In the genomic region with DNA sequence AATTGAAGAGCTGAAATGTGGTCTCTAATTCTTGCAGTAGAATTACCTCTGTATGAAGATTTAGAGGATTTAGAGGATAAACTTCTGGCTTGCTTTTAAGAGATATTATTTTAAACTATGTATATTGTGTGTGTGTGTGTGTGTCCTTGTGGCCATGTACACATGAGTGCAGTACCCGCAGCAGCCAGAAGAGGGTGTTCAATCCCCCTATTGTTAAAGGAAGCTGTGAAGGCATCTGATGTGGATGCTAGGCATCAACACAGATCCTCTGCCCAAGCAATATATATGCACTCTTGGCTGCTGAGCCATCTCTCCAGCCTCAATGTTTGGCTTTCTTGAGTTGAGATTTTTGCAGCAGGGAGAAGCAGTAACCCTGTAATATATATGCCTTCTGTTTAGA, we compare ENCODE assay signal across 11 mouse cellular contexts.
A peak's percentile ranks its signal among the peaks of the same experiment; 100 is the strongest.
DNase-seq lines count a peak whose midpoint lies in the region; ATAC-seq and TF ChIP-seq lines count a peak whose summit lies in the region.
"Had no signal": no experiment of that assay in that cellular context is flagged by ENCODE, and none has a peak within 500 bp of the region (broad histone marks: within the 10 kb centered on the region; RNA-seq: fewer than 3 reads in every experiment).

No protein-coding gene starts in this region.

- peak; percentile 46 for TF ChIP-seq CTCF in heart, adult 2 months (IDR thresholded peaks at IDR 0.05)

- no peak overlapping the region for H3K9ac ChIP-seq in heart, adult 2 months (ENCODE audit: low read depth, low read length)
- no peak overlapping the region for H3K9ac ChIP-seq in heart, embryonic 12.5 days
- H3K9ac ChIP-seq in neural tube, embryonic 15.5 days (replicated peaks) = no peak overlapping the region
- H3K9ac ChIP-seq: midbrain, embryonic 12.5 days had no signal

- H3K79me2 ChIP-seq in heart, adult 2 months (replicated peaks; ENCODE audit: control insufficient read depth, insufficient read depth, low read length) = no peaks in the 10 kb centered on the region; the same call in 1 of the 2 replicates

- H3K36me3 ChIP-seq in heart, adult 2 months (ENCODE audit: control insufficient read depth, insufficient read depth, low read length) = no peaks in the 10 kb centered on the region
- no peaks in the 10 kb centered on the region for H3K36me3 ChIP-seq in heart, embryonic 12.5 days
- 0 out of 2 replicates have a peak, but pooled peaks cover 4% of the 10 kb centered on the region for H3K36me3 ChIP-seq in neural tube, embryonic 15.5 days
- H3K36me3 ChIP-seq: midbrain, embryonic 12.5 days had no signal

- H3K4me1 ChIP-seq in heart, adult 2 months (ENCODE audit: control insufficient read depth, insufficient read depth, low read length) = no peaks in the 10 kb centered on the region
- no peaks in the 10 kb centered on the region for H3K4me1 ChIP-seq in heart, embryonic 12.5 days (replicated peaks)
- no peaks in the 10 kb centered on the region for H3K4me1 ChIP-seq in neural tube, embryonic 15.5 days

- no peak for TF ChIP-seq POLR2A in heart, adult 2 months (IDR thresholded peaks at IDR 0.05; ENCODE audit: insufficient read depth, low read depth, low read length)

- no peak for DNase-seq in heart, adult 2 months
- DNase-seq in lung, postnatal 36 days = peak; percentile 24
- no peak for DNase-seq in lung, postnatal 4 days
- DNase-seq in NIH3T3 (ENCODE audit: low read depth) = peak; percentile 16
- DNase-seq in thymus, postnatal 0 days (ENCODE audit: low spot score) = peak; percentile 54
- DNase-seq in left cerebral cortex, adult 8-10 months (ENCODE audit: low spot score in 2 of 2) = no peak
- DNase-seq: cerebellum, adult 18-20 months; kidney, adult 11 months had no signal

- H3K4me3 ChIP-seq in heart, adult 2 months = no peak overlapping the region
- no peak overlapping the region for H3K4me3 ChIP-seq in heart, embryonic 12.5 days
- H3K4me3 ChIP-seq in neural tube, embryonic 15.5 days (replicated peaks) = no peak overlapping the region
- H3K4me3 ChIP-seq: midbrain, embryonic 12.5 days had no signal

- no peak overlapping the region for H3K27ac ChIP-seq in heart, adult 2 months
- H3K27ac ChIP-seq in heart, embryonic 12.5 days (ENCODE audit: poor library complexity, severe bottlenecking) = no peak overlapping the region
- no peak overlapping the region for H3K27ac ChIP-seq in neural tube, embryonic 15.5 days (replicated peaks)
- H3K27ac ChIP-seq: midbrain, embryonic 12.5 days had no signal

- WGBS in heart, adult 2 months = 100% methylated on average over 1 of the region's 1 CpGs
- 95% methylated on average over 1 of the region's 1 CpGs for WGBS in heart, embryonic 12.5 days
- WGBS in neural tube, embryonic 15.5 days = 100% methylated on average over 1 of the region's 1 CpGs

- TF ChIP-seq EP300 in heart, adult 2 months (IDR thresholded peaks at IDR 0.05; ENCODE audit: insufficient read depth, low read depth, low read length) = no peak

- no peaks in the 10 kb centered on the region for H3K9me3 ChIP-seq in heart, embryonic 12.5 days (replicated peaks)
- no peaks in the 10 kb centered on the region for H3K9me3 ChIP-seq in neural tube, embryonic 15.5 days (replicated peaks)
- H3K9me3 ChIP-seq: midbrain, embryonic 12.5 days had no signal

- no peak overlapping the region for H3K4me2 ChIP-seq in heart, embryonic 12.5 days
- no peak overlapping the region for H3K4me2 ChIP-seq in neural tube, embryonic 15.5 days
- H3K4me2 ChIP-seq: midbrain, embryonic 12.5 days had no signal

- ATAC-seq in heart, embryonic 12.5 days (ENCODE audit: insufficient number of reproducible peaks, low FRiP score) = no peak
- no peak for ATAC-seq in neural tube, embryonic 15.5 days (ENCODE audit: low FRiP score)

- H3K27me3 ChIP-seq in heart, adult 2 months (ENCODE audit: control insufficient read depth, insufficient read depth, low read length) = no peaks in the 10 kb centered on the region
- H3K27me3 ChIP-seq in heart, embryonic 12.5 days (replicated peaks) = no peaks in the 10 kb centered on the region
- H3K27me3 ChIP-seq in neural tube, embryonic 15.5 days (replicated peaks) = no peaks in the 10 kb centered on the region
- H3K27me3 ChIP-seq: midbrain, embryonic 12.5 days had no signal

- intact Hi-C loops in heart, adult 2 months (cut with DNase I) = no loop called here

Comparison
In these comparisons a context has a peak if more than half of its experiments do, and no peak if none do; other contexts are left out.
1. DNase-seq: peak in lung, postnatal 36 days (single experiment), NIH3T3 (single experiment) and thymus, postnatal 0 days (single experiment); none in heart, adult 2 months (0 of 2), lung, postnatal 4 days (0 of 2) and left cerebral cortex, adult 8-10 months (0 of 2).